Mouse (Mus musculus) liver, embryonic 14.5 days (tissue): ENCODE measurements around the gene Stx11. TPM values are rescaled to one million over a fixed set of nuclear protein-coding genes. Genes with fewer than 3 reads are reported as not detected.
"Not testable (repeated sequence)": the region's sequence is repeated elsewhere in the genome, so short reads cannot be mapped to it uniquely, and the experiment has no call there.

ENCODE experiments used
- ATAC-seq: fragments of 200-750 bp; cut with Nextera tagmentation; 2 replicates; pipeline ENCODE4 v1.8.0; 2017; ENCODE audit warnings: moderate number of reproducible peaks, mild to moderate bottlenecking, moderate library complexity; ENCODE audit not compliant: insufficient read depth
- DNase-seq, 3 experiments: peaks; one replicate each; pipeline ENCODE4 v3.0.0-alpha.2; 2012 to 2013; ENCODE audit warnings: low read depth in 3 of 3, low spot score in 3 of 3
- H3K27ac ChIP-seq: fragments of 300-500 bp; sonication (generic); 2 replicates; pipeline ENCODE4 v1.5.1; 2014; ENCODE audit warnings: moderate library complexity, mild to moderate bottlenecking, control low read depth, inconsistent platforms
- H3K27me3 ChIP-seq: fragments of 300-500 bp; sonication (generic); 2 replicates; pipeline ENCODE4 v1.6.1; 2014; ENCODE audit warnings: mild to moderate bottlenecking, low read length, moderate library complexity; ENCODE audit not compliant: control insufficient read depth, insufficient read depth
- H3K36me3 ChIP-seq: fragments of 300-500 bp; sonication (generic); replicated peaks from 2 replicates; pipeline ENCODE4 v1.6.1; 2014; ENCODE audit warnings: low read depth; ENCODE audit not compliant: control insufficient read depth, insufficient read depth
- H3K4me1 ChIP-seq, 2 experiments: fragments of 200-500 bp in 1 of 2; fragments of 300-500 bp in 1 of 2; sonication (generic) in 1 of 2; replicated peaks; 2 replicates each; pipeline ENCODE4 v1.6.1; 2012 to 2014; ENCODE audit warnings: antibody characterized with exemption in 1 of 2, inconsistent platforms in 1 of 2, low read length in 1 of 2; ENCODE audit not compliant: control insufficient read depth in 2 of 2, insufficient read depth in 2 of 2
- H3K4me2 ChIP-seq: fragments of 300-500 bp; sonication (generic); 2 replicates; pipeline ENCODE4 v1.6.1; 2014; ENCODE audit warnings: low read depth, mild to moderate bottlenecking, control low read depth, moderate library complexity
- H3K4me3 ChIP-seq, 2 experiments: fragments of 200-500 bp in 1 of 2; fragments of 300-500 bp in 1 of 2; sonication (generic) in 1 of 2; 2 replicates each; pipeline ENCODE4 v1.5.1; 2012 to 2014; ENCODE audit warnings: low read depth in 2 of 2, low read length in 2 of 2, mild to moderate bottlenecking in 2 of 2, control low read depth in 1 of 2, inconsistent platforms in 1 of 2, moderate library complexity in 1 of 2; ENCODE audit not compliant: insufficient read depth in 1 of 2
- H3K9ac ChIP-seq: fragments of 300-500 bp; sonication (generic); replicated peaks from 2 replicates; pipeline ENCODE4 v1.6.1; 2014; ENCODE audit warnings: mild to moderate bottlenecking, control low read depth, moderate library complexity
- H3K9me3 ChIP-seq: fragments of 300-500 bp; sonication (generic); 2 replicates; pipeline ENCODE4 v1.6.1; 2016; ENCODE audit warnings: low read length, mixed read lengths; ENCODE audit not compliant: control insufficient read depth
- CTCF ChIP-seq: IDR thresholded peaks from 2 replicates; pipeline ENCODE4 v1.5.1; 2016; ENCODE audit warnings: antibody characterized with exemption, low read depth, control low read depth
- EP300 ChIP-seq: IDR thresholded peaks from 2 replicates; pipeline ENCODE4 v1.6.1; 2016; ENCODE audit warnings: antibody characterized with exemption, low read depth
- WGBS: fragments of 180-500 bp; shearing (Covaris S2); extraction: QIAGEN DNeasy Blood & Tissue Kit; methylation state at CpG from one replicate; pipeline ENCODE4 v1.1.7; 2014; ENCODE audit not compliant: insufficient replicate concordance; 5-methylcytosine and 5-hydroxymethylcytosine counted together
- polyA plus RNA-seq, 2 experiments: library from polyadenylated mRNA; depleted of rRNA in 1 of 2; stranded (reverse) in 1 of 2; unstranded in 1 of 2; fragments of >200 nt; fragmentation: Nextera tagmentation in 1 of 2; extraction: Ambion mirVana in 1 of 2; gene quantifications; 2 replicates each; pipeline versions ENCODE4 v1.2.1 to v1.2.3; 2012 to 2014

The Stx11 gene
- polyA plus RNA-seq, 2 experiments: 5.7 to 13.1 TPM

DNA sequence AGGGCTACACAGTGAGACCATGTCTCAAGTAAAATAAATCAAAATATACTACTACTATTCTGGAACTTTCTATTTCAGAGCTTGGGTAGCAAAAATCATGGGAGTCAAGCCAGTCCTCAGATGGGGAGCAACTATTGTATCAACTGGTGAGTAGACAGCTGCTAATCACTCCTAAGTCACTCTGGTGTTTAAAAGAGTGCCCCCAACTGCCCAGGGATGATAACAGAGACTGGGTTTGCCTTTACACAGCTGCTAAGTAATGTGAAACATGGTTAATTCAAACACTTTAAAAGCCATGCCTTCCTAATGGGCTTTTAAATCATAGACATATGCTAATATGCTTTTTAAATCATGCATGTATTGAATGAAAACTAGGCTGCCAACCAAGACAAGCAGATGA lies 1.9 kb downstream of the Stx11 start:
- Histone ChIP-seq H3K27me3 (no peaks in the 10 kb centered on the region), H3K27ac (peak overlapping the region; percentile 9), H3K4me1 (peaks cover 14 to 25% of the 10 kb centered on the region in 2 experiments), H3K9me3 (no peaks in the 10 kb centered on the region), H3K4me2 (peak overlapping the region; percentile 94), H3K36me3 (no peaks in the 10 kb centered on the region), H3K4me3 (peak overlapping the region in 1 of 2 experiments; percentile 95; a peak in 2 of 4 replicates), H3K9ac (peak overlapping the region; percentile 57)
- ATAC-seq (peak; percentile 76), DNase-seq (peak; percentile 54 to 65 (median 60))
- TF ChIP-seq CTCF: no peak; the same call in 1 of the 2 replicates
- peak; percentile 78 for TF ChIP-seq EP300

GRCm38 (mm10) chr10:12961546-12961945 lies 2.6 kb downstream of the Stx11 start:
- Histone ChIP-seq H3K27ac (peak overlapping the region; percentile 9), H3K9me3 (no peaks in the 10 kb centered on the region), H3K27me3 (no peaks in the 10 kb centered on the region), H3K9ac (peak overlapping the region; percentile 57), H3K4me1 (peaks cover 14 to 25% of the 10 kb centered on the region in 2 experiments), H3K4me3 (peak overlapping the region in 1 of 2 experiments; percentile 19; a peak in 3 of 4 replicates), H3K4me2 (peak overlapping the region; percentile 94), H3K36me3 (no peaks in the 10 kb centered on the region)
- WGBS: 27% methylated on average over 8 of the region's 8 CpGs
- ATAC-seq (peak; percentile 31; the same call in 1 of the 2 replicates), DNase-seq (no peak)
- TF ChIP-seq CTCF (no peak), EP300 (no peak)

- H3K27ac ChIP-seq: no peak overlapping the region
- peaks cover 11 to 16% of the 10 kb centered on the region in 2 experiments for H3K4me1 ChIP-seq
- no peak overlapping the region for H3K4me2 ChIP-seq
- DNase-seq: no peak
- H3K4me3 ChIP-seq: no peak overlapping the region
- no peak for ATAC-seq
- no peaks in the 10 kb centered on the region for H3K9me3 ChIP-seq
- WGBS: 39% methylated on average over 4 of the region's 4 CpGs
- TF ChIP-seq EP300 (no peak), CTCF (no peak)
- no peak overlapping the region for H3K9ac ChIP-seq
- H3K27me3 ChIP-seq: no peaks in the 10 kb centered on the region
- no peaks in the 10 kb centered on the region for H3K36me3 ChIP-seq
Measured at GRCm38 (mm10) chr10:12957271-12957670, 6.8 kb downstream of the Stx11 start.

- no peak for ATAC-seq
- WGBS: 21% methylated on average over 1 of the region's 1 CpGs
Measured at GRCm38 (mm10) chr10:12955831-12956230, 8.3 kb downstream of the Stx11 start.

DNA sequence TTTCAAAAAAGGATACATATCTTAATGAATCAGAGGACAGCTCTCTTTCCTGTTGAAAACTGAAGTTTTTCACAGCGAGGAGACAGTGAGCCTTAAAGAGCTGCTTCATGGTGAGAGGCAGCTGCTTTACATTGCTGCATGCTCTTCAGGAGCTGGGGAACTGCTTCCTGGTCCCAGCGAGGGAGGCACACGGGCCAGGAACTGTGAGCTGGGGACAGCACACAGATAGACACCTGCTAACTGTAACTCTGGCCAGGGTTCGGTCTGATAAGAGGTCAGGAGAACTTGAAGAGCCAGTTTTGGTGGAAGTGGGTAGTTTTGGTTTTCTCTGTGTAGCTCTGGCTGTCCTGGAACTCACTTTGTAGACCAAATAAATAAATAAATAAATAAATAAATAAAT lies 12.7 kb downstream of the Stx11 start:
- H3K9me3 ChIP-seq, H3K27me3 ChIP-seq, H3K4me3 ChIP-seq, H3K36me3 ChIP-seq, H3K9ac ChIP-seq: not testable (repeated sequence)
- peak; percentile 91 for TF ChIP-seq EP300
- DNase-seq: peak; percentile 61 to 66 (median 64)
- Histone ChIP-seq H3K4me1 (peaks cover 0 to 12% of the 10 kb centered on the region in 2 experiments; a peak in 3 of 4 replicates), H3K4me2 (peak overlapping the region; percentile 26; the same call in 1 of the 2 replicates), H3K27ac (peak overlapping the region; percentile 40; the same call in 1 of the 2 replicates)
- 9% methylated on average over 4 of the region's 4 CpGs for WGBS
- ATAC-seq: peak; percentile 96

More at GRCm38 (mm10) chr10:12955831-12956230, 8.3 kb downstream of the Stx11 start:
- DNase-seq: no peak
- Histone ChIP-seq H3K9ac (no peak overlapping the region), H3K4me3 (no peak overlapping the region), H3K27ac (no peak overlapping the region), H3K4me1 (peaks cover 0 to 7% of the 10 kb centered on the region in 2 experiments; a peak in 3 of 4 replicates), H3K9me3 (no peaks in the 10 kb centered on the region), H3K27me3 (no peaks in the 10 kb centered on the region), H3K36me3 (no peaks in the 10 kb centered on the region), H3K4me2 (no peak overlapping the region)
- TF ChIP-seq CTCF (no peak), EP300 (no peak)
